Mouse (Mus musculus) forebrain, embryonic 14.5 days (tissue): Measurements from ENCODE around the gene Ints14. TPM values are rescaled to one million over a fixed set of nuclear protein-coding genes. Genes with fewer than 3 reads are reported as not detected.

Experiments used
- ATAC-seq: fragments of 200-750 bp; cut with Nextera tagmentation; 2 replicates; pipeline ENCODE4 v1.8.0; 2017; ENCODE audit warnings: mild to moderate bottlenecking, moderate library complexity
- DNase-seq: peaks from one replicate; pipeline ENCODE4 v3.0.0-alpha.2; 2015; ENCODE audit warnings: low spot score
- H3K27ac ChIP-seq: fragments of 300-500 bp; sonication (generic); 2 replicates; pipeline ENCODE4 v1.5.1; 2014; ENCODE audit warnings: low read depth, mild to moderate bottlenecking, control low read depth, low read length, moderate library complexity
- H3K27me3 ChIP-seq: fragments of 300-500 bp; sonication (generic); replicated peaks from 2 replicates; pipeline ENCODE4 v1.6.1; 2014; ENCODE audit warnings: low read length, control low read depth, mixed read lengths; ENCODE audit not compliant: control insufficient read depth, insufficient read depth
- H3K36me3 ChIP-seq: fragments of 300-500 bp; sonication (generic); 2 replicates; pipeline ENCODE4 v1.6.1; 2014; ENCODE audit warnings: low read length, control low read depth; ENCODE audit not compliant: control insufficient read depth, insufficient read depth
- H3K4me1 ChIP-seq: fragments of 300-500 bp; sonication (generic); 2 replicates; pipeline ENCODE4 v1.6.1; 2014; ENCODE audit warnings: antibody characterized with exemption, low read length, control low read depth; ENCODE audit not compliant: control insufficient read depth, insufficient read depth
- H3K4me2 ChIP-seq: fragments of 300-500 bp; sonication (generic); 2 replicates; pipeline ENCODE4 v1.6.1; 2014; ENCODE audit warnings: mild to moderate bottlenecking, control low read depth, low read length
- H3K4me3 ChIP-seq: fragments of 300-500 bp; sonication (generic); 2 replicates; pipeline ENCODE4 v1.5.1; 2014; ENCODE audit warnings: low read depth, low read length, control low read depth
- H3K9ac ChIP-seq: fragments of 300-500 bp; sonication (generic); 2 replicates; pipeline ENCODE4 v1.6.1; 2014; ENCODE audit warnings: mild to moderate bottlenecking, low read length, control low read depth, moderate library complexity
- H3K9me3 ChIP-seq: fragments of 300-500 bp; sonication (generic); replicated peaks from 2 replicates; pipeline ENCODE4 v1.6.1; 2016; ENCODE audit warnings: low read length, control low read depth, mixed read lengths; ENCODE audit not compliant: control insufficient read depth
- WGBS: fragments of 180-500 bp; shearing (Covaris S2); extraction: QIAGEN DNeasy Blood & Tissue Kit; methylation state at CpG from one replicate; pipeline ENCODE4 v1.1.7; 2014; 5-methylcytosine and 5-hydroxymethylcytosine counted together
- polyA plus RNA-seq: library from polyadenylated mRNA; unstranded; fragments of >200 nt; fragmentation: Nextera tagmentation; extraction: Ambion mirVana; gene quantifications from 2 replicates; pipeline ENCODE4 v1.2.1, GENCODE M21; 2014

Ints14 gene
- polyA plus RNA-seq, 1 experiment from 2014 or later, result 49.8 TPM

DNA sequence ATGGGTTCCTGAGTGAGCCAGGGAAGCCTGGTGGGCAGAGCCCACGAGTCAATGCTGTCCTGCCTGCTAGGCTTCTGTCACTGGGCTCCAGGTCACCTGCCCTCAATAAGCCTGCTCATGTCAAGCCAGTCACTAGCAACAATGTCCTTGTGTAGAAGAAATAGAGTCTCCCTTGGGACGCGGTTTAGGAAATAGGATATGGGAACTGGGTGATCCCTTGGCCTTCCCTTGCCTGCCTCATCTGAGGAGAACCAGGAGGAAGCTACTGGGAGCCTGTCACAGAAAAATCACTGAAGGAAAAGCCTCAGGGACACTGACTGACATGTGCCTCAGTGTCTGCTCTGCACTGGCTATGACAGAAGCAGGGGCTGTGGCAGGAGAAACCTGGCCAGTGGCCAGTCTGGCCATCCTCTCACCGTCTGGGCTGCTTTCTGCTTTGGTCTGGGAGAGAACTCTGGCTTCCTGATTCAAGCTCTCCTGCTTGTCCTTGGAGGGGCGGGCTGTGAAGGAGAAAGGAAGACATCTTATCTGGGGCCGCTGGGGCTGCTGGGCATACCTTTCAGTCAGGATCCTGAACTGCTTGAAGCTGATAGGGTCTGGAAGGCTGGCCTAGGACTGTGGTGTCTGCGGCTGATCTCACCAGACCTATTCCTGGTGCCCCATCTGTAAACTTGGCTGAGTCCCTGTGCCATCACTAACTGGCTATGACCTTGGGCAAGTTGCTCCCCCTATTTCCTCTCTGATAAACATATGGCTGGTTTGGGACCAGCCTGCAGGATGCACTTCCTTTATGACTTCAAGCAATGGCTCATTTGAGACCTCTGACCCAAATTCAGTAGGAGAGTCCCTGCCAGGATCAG lies 28.7 kb upstream of the Ints14 start:
- Histone ChIP-seq H3K9me3 (no peaks in the 10 kb centered on the region), H3K4me2 (no peak overlapping the region), H3K4me1 (no peaks in the 10 kb centered on the region), H3K36me3 (no peaks in the 10 kb centered on the region), H3K27ac (no peak overlapping the region), H3K4me3 (no peak overlapping the region), H3K27me3 (no peaks in the 10 kb centered on the region; the same call in 1 of the 2 replicates), H3K9ac (no peak overlapping the region)
- ATAC-seq (no peak), DNase-seq (no peak)
- WGBS, result 80% methylated on average over 7 of the region's 7 CpGs

DNA sequence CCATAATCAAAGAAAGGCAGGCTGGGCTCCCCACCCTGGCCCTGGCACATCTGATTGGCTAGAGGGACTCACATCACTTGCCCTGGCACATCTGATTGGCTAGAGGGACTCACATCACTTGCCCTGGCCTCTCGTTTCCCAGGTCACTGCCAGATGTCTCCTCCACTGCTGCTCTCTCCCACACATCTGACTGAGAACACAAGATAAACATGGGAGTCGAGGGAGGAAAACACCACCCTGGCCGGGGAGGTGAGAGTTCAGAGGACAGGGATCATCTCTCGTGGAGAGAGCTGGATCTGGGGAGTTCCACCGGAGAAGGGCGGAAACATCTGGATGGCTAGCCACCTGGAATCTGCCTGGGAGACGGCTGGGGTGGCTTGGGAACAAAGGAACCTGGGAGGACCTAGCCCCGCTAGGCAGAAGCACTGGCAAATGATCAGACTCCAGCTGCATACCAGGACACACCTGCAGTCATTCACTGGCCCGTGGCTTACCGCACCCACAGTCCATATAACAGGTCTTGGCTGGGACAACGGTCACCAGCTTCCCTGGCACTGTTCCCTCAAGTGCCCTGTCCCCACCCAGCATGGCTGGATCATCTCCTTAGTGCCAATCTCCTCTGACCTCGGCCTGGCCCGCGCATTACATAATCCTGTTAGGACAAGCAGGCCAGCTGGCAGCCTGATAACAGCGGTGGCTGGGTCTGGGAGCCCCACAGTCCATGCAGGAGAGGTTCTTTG lies 26.5 kb upstream of the Ints14 start:
- DNase-seq, result peak; percentile 11
- H3K4me1 ChIP-seq, result no peaks in the 10 kb centered on the region
- H3K9ac ChIP-seq, result no peak overlapping the region
- no peaks in the 10 kb centered on the region; the same call in 1 of the 2 replicates for H3K27me3 ChIP-seq
- H3K27ac ChIP-seq, result no peak overlapping the region
- H3K4me3 ChIP-seq, result no peak overlapping the region
- H3K4me2 ChIP-seq, result no peak overlapping the region
- H3K36me3 ChIP-seq, result no peaks in the 10 kb centered on the region
- H3K9me3 ChIP-seq, result no peaks in the 10 kb centered on the region
- 69% methylated on average over 15 of the region's 15 CpGs for WGBS
- no peak for ATAC-seq

DNA sequence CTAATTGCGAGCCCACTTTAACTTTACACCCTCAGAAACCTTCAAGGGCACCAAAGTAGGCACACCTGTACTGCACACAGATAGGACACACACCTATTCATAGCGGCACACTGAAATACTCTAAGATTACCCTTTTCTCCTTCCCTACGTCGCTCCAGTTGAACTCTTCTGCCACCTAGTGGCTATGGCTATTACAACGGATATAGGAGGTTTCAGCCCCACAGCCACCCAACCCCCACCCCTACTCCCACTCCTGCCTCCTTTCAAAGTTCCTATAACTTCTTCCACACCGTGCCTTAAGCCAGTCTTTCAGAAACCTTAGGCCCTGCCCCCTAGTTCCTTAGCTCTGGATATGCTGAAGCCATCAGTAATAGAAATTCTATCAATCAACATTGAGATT lies 24.2 kb upstream of the Ints14 start:
- WGBS, result 10% methylated on average over 6 of the region's 6 CpGs
- H3K27ac ChIP-seq, result no peak overlapping the region

DNA sequence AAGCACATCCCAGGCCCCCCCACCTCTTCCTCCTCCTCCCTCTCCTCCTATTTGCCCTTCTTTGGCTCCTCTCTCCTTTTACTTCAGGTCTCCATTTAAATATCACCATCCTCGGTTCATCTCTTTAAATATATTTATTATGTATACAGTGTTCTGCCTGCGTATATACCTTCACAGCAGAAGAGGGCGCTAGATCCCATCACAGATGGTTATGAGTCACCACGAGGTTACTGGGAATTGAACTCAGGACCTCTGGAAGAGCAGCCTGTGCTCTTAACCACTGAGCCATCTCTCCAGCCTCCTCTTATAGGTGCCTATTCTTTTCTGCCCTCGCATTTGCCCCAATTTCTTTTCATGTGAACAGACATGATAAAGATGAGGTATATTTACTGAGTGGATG lies 23.2 kb upstream of the Ints14 start:
- no peaks in the 10 kb centered on the region for H3K27me3 ChIP-seq
- no peak overlapping the region for H3K27ac ChIP-seq
- H3K36me3 ChIP-seq, result no peaks in the 10 kb centered on the region
- no peaks in the 10 kb centered on the region for H3K9me3 ChIP-seq
- 60% methylated on average over 5 of the region's 5 CpGs for WGBS
- no peak for ATAC-seq
- no peak overlapping the region for H3K4me3 ChIP-seq
- no peaks in the 10 kb centered on the region for H3K4me1 ChIP-seq
- no peak for DNase-seq
- no peak overlapping the region for H3K4me2 ChIP-seq
- no peak overlapping the region for H3K9ac ChIP-seq

More for the DNA sequence above, 24.2 kb upstream of the Ints14 start:
- DNase-seq, result peak; percentile 69
- Histone ChIP-seq H3K4me2 (no peak overlapping the region), H3K36me3 (no peaks in the 10 kb centered on the region), H3K4me3 (no peak overlapping the region), H3K27me3 (no peaks in the 10 kb centered on the region), H3K4me1 (no peaks in the 10 kb centered on the region), H3K9ac (no peak overlapping the region), H3K9me3 (no peaks in the 10 kb centered on the region)
- ATAC-seq, result no peak

DNA sequence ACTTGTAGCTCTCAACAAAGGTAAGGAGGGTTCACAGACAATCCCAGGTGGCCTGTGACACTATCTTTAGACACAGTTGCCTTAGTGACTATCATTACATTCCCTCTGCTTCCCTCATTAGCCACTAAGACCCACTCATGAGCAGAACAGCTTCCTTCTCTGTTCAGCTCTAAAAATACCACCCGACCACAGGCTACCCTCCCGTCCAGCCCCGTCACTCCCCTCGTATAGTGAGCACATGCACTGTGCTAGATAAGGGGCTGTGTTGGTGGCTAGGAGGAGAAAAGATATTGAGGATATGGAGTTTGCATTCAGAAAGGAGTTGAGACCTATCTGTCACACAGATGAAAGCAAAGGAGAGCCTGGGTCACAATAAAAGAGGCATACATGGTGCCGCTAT lies 22.2 kb upstream of the Ints14 start:
- H3K9me3 ChIP-seq, result no peaks in the 10 kb centered on the region
- no peak overlapping the region for H3K27ac ChIP-seq
- no peaks in the 10 kb centered on the region for H3K27me3 ChIP-seq
- no peak overlapping the region for H3K4me3 ChIP-seq
- H3K4me2 ChIP-seq, result no peak overlapping the region
- no peaks in the 10 kb centered on the region for H3K4me1 ChIP-seq
- ATAC-seq, result no peak
- WGBS, result 77% methylated on average over 5 of the region's 5 CpGs
- DNase-seq, result no peak
- H3K36me3 ChIP-seq, result no peaks in the 10 kb centered on the region
- no peak overlapping the region for H3K9ac ChIP-seq

DNA sequence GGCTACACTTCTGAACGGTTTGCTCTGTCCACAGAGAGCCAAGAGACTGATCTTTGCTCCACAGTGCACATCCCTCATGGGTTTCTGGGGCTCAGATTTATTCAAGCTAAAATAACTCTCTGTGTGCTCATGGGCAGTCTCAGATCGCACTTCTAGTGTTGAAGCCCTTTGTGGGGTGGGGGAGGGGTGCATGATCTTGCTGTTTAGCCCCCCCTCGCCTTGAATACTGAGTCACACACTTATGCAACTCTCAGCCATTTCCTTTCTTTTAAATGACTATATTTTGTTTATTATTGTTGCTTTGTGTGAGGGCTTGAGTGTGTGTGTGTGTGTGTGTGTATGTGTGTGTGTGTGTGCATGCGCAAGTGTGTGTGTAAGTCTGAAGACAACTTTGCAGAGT lies 21.4 kb upstream of the Ints14 start:
- WGBS, result 61% methylated on average over 4 of the region's 4 CpGs
- H3K4me2 ChIP-seq, result no peak overlapping the region
- H3K9ac ChIP-seq, result no peak overlapping the region
- H3K27ac ChIP-seq, result no peak overlapping the region
- no peaks in the 10 kb centered on the region for H3K27me3 ChIP-seq
- H3K36me3 ChIP-seq, result no peaks in the 10 kb centered on the region
- ATAC-seq (no peak), DNase-seq (no peak)
- H3K4me3 ChIP-seq, result no peak overlapping the region
- no peaks in the 10 kb centered on the region for H3K4me1 ChIP-seq
- H3K9me3 ChIP-seq, result no peaks in the 10 kb centered on the region

DNA sequence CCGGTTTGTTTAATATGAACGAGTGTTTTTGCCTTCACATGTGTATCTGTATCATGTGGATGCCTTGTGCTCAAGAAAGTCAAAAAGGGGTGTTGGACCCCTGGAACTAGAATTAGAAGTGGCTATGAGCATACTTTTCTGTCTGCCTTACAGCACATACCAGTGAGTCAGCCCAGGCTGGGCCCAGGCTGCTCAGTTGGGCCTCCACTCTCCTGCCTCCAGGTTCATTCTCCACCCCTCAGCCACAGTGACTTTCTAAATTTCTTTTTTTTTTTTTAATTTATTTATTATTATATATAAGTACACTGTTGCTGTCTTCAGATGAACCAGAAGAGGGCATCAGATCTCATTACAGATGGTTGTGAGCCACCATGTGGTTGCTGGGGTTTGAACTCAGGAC lies 20.9 kb upstream of the Ints14 start:
- Histone ChIP-seq H3K27me3 (no peaks in the 10 kb centered on the region), H3K9me3 (no peaks in the 10 kb centered on the region), H3K36me3 (no peaks in the 10 kb centered on the region), H3K27ac (no peak overlapping the region), H3K4me1 (no peaks in the 10 kb centered on the region), H3K4me3 (no peak overlapping the region), H3K9ac (no peak overlapping the region), H3K4me2 (no peak overlapping the region)
- DNase-seq (no peak), ATAC-seq (no peak)
- 79% methylated on average over 2 of the region's 2 CpGs for WGBS

DNA sequence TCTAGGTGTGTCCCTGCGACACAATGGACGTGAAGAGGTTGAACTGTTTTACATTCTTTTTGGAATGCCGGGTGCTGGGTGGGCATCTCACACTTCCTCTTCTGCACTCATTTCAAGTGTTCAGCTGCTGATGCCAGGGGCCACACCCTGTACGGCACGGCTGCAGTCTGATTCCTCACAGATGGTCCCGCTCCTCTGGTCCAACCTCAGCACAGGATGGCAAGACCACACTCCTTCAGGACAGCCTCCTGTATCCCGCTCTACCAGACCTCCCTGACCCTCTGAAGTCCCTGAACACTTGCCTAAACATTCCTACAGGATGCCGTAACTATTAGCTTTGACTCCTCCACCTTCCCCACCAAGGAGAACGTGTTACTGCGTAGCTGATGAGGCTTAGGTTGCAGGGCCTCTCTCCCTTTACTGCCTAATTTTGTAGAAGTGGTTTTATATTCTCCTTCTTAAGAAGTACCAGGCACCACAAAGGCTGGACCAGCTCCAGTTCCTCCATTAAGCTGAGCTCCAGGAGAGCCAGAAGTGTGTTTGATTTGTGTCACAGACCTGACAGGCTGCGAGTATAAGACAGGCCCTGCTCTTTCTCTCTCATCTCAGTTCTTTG lies 19.9 kb upstream of the Ints14 start:
- no peak for ATAC-seq
- Histone ChIP-seq H3K27me3 (no peaks in the 10 kb centered on the region), H3K36me3 (no peaks in the 10 kb centered on the region), H3K27ac (no peak overlapping the region), H3K4me1 (no peaks in the 10 kb centered on the region), H3K4me3 (no peak overlapping the region), H3K4me2 (no peak overlapping the region), H3K9ac (no peak overlapping the region), H3K9me3 (no peaks in the 10 kb centered on the region)
- WGBS, result 87% methylated on average over 11 of the region's 11 CpGs
- no peak for DNase-seq

DNA sequence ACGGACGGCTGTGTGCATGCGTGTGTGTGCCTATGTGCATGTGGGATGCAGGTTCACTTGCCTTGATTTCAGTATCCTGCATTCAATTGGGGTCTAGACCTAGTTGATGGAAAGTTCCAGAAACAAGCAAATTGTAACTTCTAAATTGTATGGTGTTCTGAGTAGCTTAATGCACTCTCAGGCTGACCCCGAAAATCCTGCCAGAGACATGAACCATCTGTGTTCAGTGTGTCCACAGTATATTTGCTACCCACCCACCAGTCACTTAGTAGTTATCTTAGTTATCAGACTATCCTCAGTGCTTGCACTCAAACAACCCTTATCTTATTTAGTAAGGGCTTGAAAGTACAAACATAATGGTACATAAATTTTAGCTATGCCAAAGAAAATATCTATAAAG lies 19.1 kb upstream of the Ints14 start:
- Histone ChIP-seq H3K36me3 (no peaks in the 10 kb centered on the region), H3K27me3 (no peaks in the 10 kb centered on the region), H3K4me3 (no peak overlapping the region), H3K9me3 (no peaks in the 10 kb centered on the region), H3K4me1 (no peaks in the 10 kb centered on the region), H3K27ac (no peak overlapping the region), H3K9ac (no peak overlapping the region), H3K4me2 (no peak overlapping the region)
- 91% methylated on average over 4 of the region's 4 CpGs for WGBS
- DNase-seq (no peak), ATAC-seq (no peak)
